Mouse (Mus musculus) heart, adult 2 months (tissue): ENCODE measurements around the gene Arhgef26.

ENCODE experiments used
- CTCF ChIP-seq: fragments of 200-600 bp; IDR thresholded peaks from 2 replicates; pipeline ENCODE4 v1.8.1; 2022; ENCODE audit warnings: antibody characterized with exemption, mild to moderate bottlenecking, moderate library complexity
- POLR2A ChIP-seq: fragments of 200-500 bp; IDR thresholded peaks from 2 replicates; pipeline ENCODE4 v1.6.1; 2011; ENCODE audit warnings: mild to moderate bottlenecking, low read depth, low read length, control low read depth; ENCODE audit not compliant: insufficient read depth

- TF ChIP-seq CTCF (no peak), POLR2A (no peak)
Observed at GRCm38 (mm10) chr3:62440431-62440969, 102.4 kb downstream of the Arhgef26 start.
